Mouse (Mus musculus): ENCODE results near the gene Gnb5.

Gnb5 gene

GRCm38 (mm10) chr9:75285363-75285762 lies 20.7 kb upstream of the Gnb5 start:
- TF ChIP-seq GATA4 (IDR thresholded peaks at IDR 0.05; ENCODE audit: insufficient replicate concordance, low read length): no peak

- no peak for TF ChIP-seq GATA4 (IDR thresholded peaks at IDR 0.05; ENCODE audit: insufficient replicate concordance, low read length)
These were observed 18.5 kb upstream of the Gnb5 start for GRCm38 (mm10) chr9:75287636-75288035.

GRCm38 (mm10) chr9:75289545-75289944 lies 16.5 kb upstream of the Gnb5 start:
- TF ChIP-seq GATA4 (IDR thresholded peaks at IDR 0.05; ENCODE audit: insufficient replicate concordance, low read length): no peak

GRCm38 (mm10) chr9:75299342-75299741 lies 6.7 kb upstream of the Gnb5 start:
- no peak for TF ChIP-seq GATA4 (IDR thresholded peaks at IDR 0.05; ENCODE audit: insufficient replicate concordance, low read length)

GRCm38 (mm10) chr9:75303033-75303432 lies 3.1 kb upstream of the Gnb5 start:
- TF ChIP-seq GATA4 (IDR thresholded peaks at IDR 0.05; ENCODE audit: insufficient replicate concordance, low read length): no peak

- TF ChIP-seq GATA4 (IDR thresholded peaks at IDR 0.05; ENCODE audit: insufficient replicate concordance, low read length): no peak
These were observed 2.3 kb upstream of the Gnb5 start for GRCm38 (mm10) chr9:75303701-75304261.

- no peak for TF ChIP-seq GATA4 (IDR thresholded peaks at IDR 0.05; ENCODE audit: insufficient replicate concordance, low read length)
These were observed 1.8 kb upstream of the Gnb5 start for GRCm38 (mm10) chr9:75304286-75304685.

- no peak for TF ChIP-seq GATA4 (IDR thresholded peaks at IDR 0.05; ENCODE audit: insufficient replicate concordance, low read length)
These were observed 927 bp downstream of the Gnb5 start for GRCm38 (mm10) chr9:75307015-75307414.

- no peak for TF ChIP-seq GATA4 (IDR thresholded peaks at IDR 0.05; ENCODE audit: insufficient replicate concordance, low read length)
These were observed 2.5 kb downstream of the Gnb5 start for GRCm38 (mm10) chr9:75308621-75309020.

GRCm38 (mm10) chr9:75312008-75312407 lies 5.9 kb downstream of the Gnb5 start:
- no peak for TF ChIP-seq GATA4 (IDR thresholded peaks at IDR 0.05; ENCODE audit: insufficient replicate concordance, low read length)

GRCm38 (mm10) chr9:75313138-75313831 lies 7.2 kb downstream of the Gnb5 start:
- no peak for TF ChIP-seq GATA4 (IDR thresholded peaks at IDR 0.05; ENCODE audit: insufficient replicate concordance, low read length)

GRCm38 (mm10) chr9:75313832-75314516 lies 7.9 kb downstream of the Gnb5 start:
- no peak for TF ChIP-seq GATA4 (IDR thresholded peaks at IDR 0.05; ENCODE audit: insufficient replicate concordance, low read length)

- no peak for TF ChIP-seq GATA4 (IDR thresholded peaks at IDR 0.05; ENCODE audit: insufficient replicate concordance, low read length)
These were observed 8.5 kb downstream of the Gnb5 start for GRCm38 (mm10) chr9:75314517-75315105.

- no peak for TF ChIP-seq GATA4 (IDR thresholded peaks at IDR 0.05; ENCODE audit: insufficient replicate concordance, low read length)
These were observed 9.2 kb downstream of the Gnb5 start for GRCm38 (mm10) chr9:75315238-75315637.

GRCm38 (mm10) chr9:75316771-75317170 lies 10.7 kb downstream of the Gnb5 start:
- TF ChIP-seq GATA4 (IDR thresholded peaks at IDR 0.05; ENCODE audit: insufficient replicate concordance, low read length): no peak

GRCm38 (mm10) chr9:75318196-75318595 lies 12.1 kb downstream of the Gnb5 start:
- no peak for TF ChIP-seq GATA4 (IDR thresholded peaks at IDR 0.05; ENCODE audit: insufficient replicate concordance, low read length)

Measured in liver, adult (tissue).